Mouse (Mus musculus): Measurements from ENCODE around the gene Gja1.

- TF ChIP-seq POLR2A (IDR thresholded peaks at IDR 0.05; ENCODE audit: control insufficient read depth, extremely low read depth, insufficient read depth, low read length, poor library complexity) (no peak), CTCF (IDR thresholded peaks at IDR 0.05; ENCODE audit: borderline replicate concordance, control insufficient read depth, extremely low read depth, insufficient read depth, low read length, poor library complexity) (no peak)
Observed at GRCm38 (mm10) chr10:56405934-56406333, 28.8 kb downstream of the Gja1 start.
